Mouse (Mus musculus) thymus, adult 2 months (tissue): ENCODE data around the gene Ltbr. TPM values are rescaled to one million over a fixed set of nuclear protein-coding genes. Genes with fewer than 3 reads are reported as not detected.
A peak's percentile ranks its signal among the peaks of the same experiment; 100 is the strongest.

ENCODE experiments used
- DNase-seq: peaks from one replicate; pipeline ENCODE4 v3.0.0; 2021
- H3K27ac ChIP-seq: fragments of 200-500 bp; 2 replicates; pipeline ENCODE4 v1.5.1; 2012; ENCODE audit warnings: low read length, control low read depth; ENCODE audit not compliant: control insufficient read depth, insufficient read depth
- H3K27me3 ChIP-seq: fragments of 200-500 bp; 2 replicates; pipeline ENCODE4 v1.6.1; 2012; ENCODE audit warnings: mild to moderate bottlenecking, low read length, moderate library complexity, mixed read lengths; ENCODE audit not compliant: control insufficient read depth, insufficient read depth
- H3K36me3 ChIP-seq: fragments of 200-500 bp; 2 replicates; pipeline ENCODE4 v1.6.1; 2012; ENCODE audit warnings: mild to moderate bottlenecking, low read length, moderate library complexity; ENCODE audit not compliant: control insufficient read depth, insufficient read depth
- H3K4me1 ChIP-seq: fragments of 200-500 bp; replicated peaks from 2 replicates; pipeline ENCODE4 v1.6.1; 2012; ENCODE audit warnings: low read length; ENCODE audit not compliant: control insufficient read depth, insufficient read depth
- H3K4me3 ChIP-seq: fragments of 200-500 bp; 2 replicates; pipeline ENCODE4 v1.5.1; 2012; ENCODE audit warnings: mild to moderate bottlenecking, low read length, control low read depth, moderate library complexity; ENCODE audit not compliant: control insufficient read depth, insufficient read depth
- CTCF ChIP-seq: fragments of 200-500 bp; IDR thresholded peaks from 2 replicates; pipeline ENCODE4 v1.5.1; 2012; ENCODE audit warnings: mild to moderate bottlenecking, control low read depth, low read length, moderate library complexity, borderline replicate concordance; ENCODE audit not compliant: control insufficient read depth, poor library complexity, insufficient read depth; ENCODE audit errors: extremely low read depth
- POLR2A ChIP-seq: fragments of 200-500 bp; IDR thresholded peaks from 2 replicates; pipeline ENCODE4 v1.6.1; 2012; ENCODE audit warnings: mild to moderate bottlenecking, low read length, control low read depth, moderate library complexity; ENCODE audit not compliant: control insufficient read depth, poor library complexity, insufficient read depth; ENCODE audit errors: extremely low read depth
- WGBS: fragments of 180-500 bp; shearing (Covaris S2); methylation state at CpG from one replicate; pipeline ENCODE4 v1.1.7; 2018; 5-methylcytosine and 5-hydroxymethylcytosine counted together
- polyA plus RNA-seq: library from polyadenylated mRNA; depleted of rRNA; stranded (reverse); fragments of >200 nt; gene quantifications from 2 replicates; pipeline ENCODE4 v1.2.3, GENCODE M21; 2012

Ltbr gene
- polyA plus RNA-seq, 1 experiment, result 30.6 TPM

DNA sequence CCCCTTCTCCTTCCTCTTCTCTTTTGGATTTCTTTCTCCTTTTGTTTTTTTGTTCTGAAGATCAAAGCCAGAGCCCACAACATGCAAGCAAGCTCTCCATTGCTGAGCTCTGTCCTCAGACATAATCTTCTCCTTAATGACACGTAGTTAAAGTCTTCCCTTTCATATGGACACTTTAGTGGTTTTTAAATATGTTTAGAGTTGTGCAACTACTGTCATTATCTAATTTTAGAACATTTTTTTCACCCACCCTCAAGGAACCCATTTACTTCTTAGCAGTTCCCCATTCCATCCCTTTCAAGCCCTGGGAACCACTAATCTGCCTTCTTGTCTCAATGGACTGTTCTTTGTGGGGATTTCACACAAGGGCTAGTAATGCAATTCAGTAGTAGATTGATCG lies 20.7 kb upstream of the Ltbr start:
- Histone ChIP-seq H3K36me3 (no peaks in the 10 kb centered on the region), H3K27me3 (no peaks in the 10 kb centered on the region), H3K27ac (no peak overlapping the region), H3K4me1 (peaks cover 14% of the 10 kb centered on the region), H3K4me3 (no peak overlapping the region)
- DNase-seq, result no peak
- TF ChIP-seq POLR2A, result no peak
- TF ChIP-seq CTCF, result no peak
- 61% methylated on average over 2 of the region's 2 CpGs for whole genome bisulfite sequencing

GRCm38 (mm10) chr6:125333112-125333899 lies 19.6 kb upstream of the Ltbr start:
- H3K27ac ChIP-seq, result no peak overlapping the region
- 78% methylated on average over 14 of the region's 14 CpGs for WGBS
- H3K36me3 ChIP-seq, result no peaks in the 10 kb centered on the region
- H3K4me1 ChIP-seq, result peaks cover 6% of the 10 kb centered on the region
- TF ChIP-seq CTCF (no peak), POLR2A (no peak)
- no peaks in the 10 kb centered on the region for H3K27me3 ChIP-seq
- DNase-seq, result no peak
- no peak overlapping the region for H3K4me3 ChIP-seq

GRCm38 (mm10) chr6:125330626-125331326 lies 17.1 kb upstream of the Ltbr start:
- peak; percentile 66 for DNase-seq
- Histone ChIP-seq H3K4me1 (peaks cover 6% of the 10 kb centered on the region), H3K36me3 (no peaks in the 10 kb centered on the region), H3K27me3 (no peaks in the 10 kb centered on the region), H3K4me3 (peak overlapping the region; percentile 27), H3K27ac (no peak overlapping the region)
- TF ChIP-seq CTCF, result peak; percentile 41; the same call in 1 of the 2 replicates
- TF ChIP-seq POLR2A, result no peak
- WGBS, result 7% methylated on average over 39 of the region's 39 CpGs

DNA sequence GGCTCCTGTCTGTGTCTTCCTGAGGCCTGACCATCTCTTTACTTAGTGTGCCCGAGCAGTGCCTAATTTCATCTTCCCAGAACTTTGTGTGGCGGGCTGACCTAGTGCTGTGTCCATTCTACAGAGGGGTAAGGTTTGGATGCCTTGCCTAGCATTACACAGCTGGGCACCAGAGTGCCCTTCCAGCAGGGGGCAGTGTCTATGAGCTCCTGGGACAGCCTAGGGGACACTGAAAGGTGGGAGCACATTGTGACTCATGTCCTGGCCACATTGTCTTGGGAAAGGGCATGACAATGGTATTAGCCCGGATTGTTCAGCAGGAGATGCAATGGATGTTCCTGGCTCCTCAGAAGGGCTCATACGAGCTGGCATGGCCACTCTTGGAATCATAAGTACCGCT lies 14.6 kb upstream of the Ltbr start:
- Histone ChIP-seq H3K27ac (no peak overlapping the region), H3K27me3 (no peaks in the 10 kb centered on the region), H3K36me3 (no peaks in the 10 kb centered on the region), H3K4me3 (no peak overlapping the region), H3K4me1 (peaks cover 6% of the 10 kb centered on the region)
- TF ChIP-seq POLR2A (no peak), CTCF (peak; percentile 80; the same call in 1 of the 2 replicates)
- peak; percentile 79 for DNase-seq
- WGBS, result 92% methylated on average over 5 of the region's 5 CpGs

GRCm38 (mm10) chr6:125325337-125325736 lies 11.7 kb upstream of the Ltbr start:
- no peak for DNase-seq
- H3K4me3 ChIP-seq, result no peak overlapping the region
- H3K36me3 ChIP-seq, result no peaks in the 10 kb centered on the region
- H3K4me1 ChIP-seq, result no peaks in the 10 kb centered on the region
- no peak overlapping the region for H3K27ac ChIP-seq
- H3K27me3 ChIP-seq, result no peaks in the 10 kb centered on the region
- 85% methylated on average over 6 of the region's 6 CpGs for WGBS
- TF ChIP-seq POLR2A (no peak), CTCF (no peak)

- 85% methylated on average over 6 of the region's 6 CpGs for WGBS
- Histone ChIP-seq H3K4me1 (no peaks in the 10 kb centered on the region), H3K27ac (no peak overlapping the region), H3K27me3 (no peaks in the 10 kb centered on the region), H3K4me3 (no peak overlapping the region), H3K36me3 (no peaks in the 10 kb centered on the region)
- DNase-seq, result no peak
- no peak for TF ChIP-seq CTCF
These were observed 9.9 kb upstream of the Ltbr start for GRCm38 (mm10) chr6:125323547-125323946.
